Mouse (Mus musculus): ENCODE data around the gene Edn3. TPM values are rescaled to one million over a fixed set of nuclear protein-coding genes. Genes with fewer than 3 reads are reported as not detected.

The Edn3 gene
- polyA plus RNA-seq (2015; fragmentation: Nextera tagmentation; extraction: Ambion mirVana): 24.6 and 26.5 TPM in 2 replicates

- Histone ChIP-seq H3K4me1 (ENCODE audit: insufficient read depth, low read depth, low read length) (peaks cover 3% of the 10 kb centered on the region; the same call in 1 of the 2 replicates), H3K9me3 (ENCODE audit: low read length) (no peaks in the 10 kb centered on the region), H3K27ac (ENCODE audit: low read length) (peak within 1 kb of the TSS; percentile 79), H3K9ac (replicated peaks; ENCODE audit: low read depth) (peak within 1 kb of the TSS; percentile 46), H3K4me2 (replicated peaks; ENCODE audit: low read depth, low read length) (peak within 1 kb of the TSS; percentile 77), H3K4me3 (ENCODE audit: low read depth, low read length) (peak within 1 kb of the TSS; percentile 45), H3K27me3 (replicated peaks; ENCODE audit: insufficient read depth, low read length) (no peaks in the 10 kb centered on the region), H3K36me3 (ENCODE audit: insufficient read depth, low read length) (no peaks in the 10 kb centered on the region)
- peak; percentile 30 for DNase-seq (ENCODE audit: low spot score)
- no peak for TF ChIP-seq EP300 (IDR thresholded peaks at IDR 0.05)
- no peak for TF ChIP-seq CTCF (IDR thresholded peaks at IDR 0.05)
- ATAC-seq: peak; percentile 64
- WGBS: 2% methylated on average over 43 of the region's 48 CpGs
Measured at GRCm38 (mm10) chr2:174760479-174761121, at the start of gene Edn3. Edn3 (plus strand) TSS chr2:174760619.

DNA sequence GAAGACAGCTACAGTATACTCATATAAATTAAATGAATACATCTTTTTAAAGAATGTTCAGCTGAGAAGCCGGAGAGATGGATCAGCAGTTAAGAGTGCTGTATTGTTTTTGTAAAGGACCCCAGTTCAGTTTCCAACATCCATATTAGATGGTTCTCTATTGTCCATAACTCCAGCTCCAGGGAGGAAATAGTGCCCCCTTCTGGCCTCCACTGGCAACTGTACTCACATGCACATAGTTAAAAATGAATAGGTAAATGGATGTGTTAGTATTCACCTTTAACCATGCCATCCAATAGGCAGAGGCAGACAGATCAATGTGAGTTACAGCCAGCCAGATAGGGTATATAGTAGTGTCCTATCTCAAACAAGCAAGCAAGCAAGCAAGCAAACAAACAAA is 48.4 kb upstream of the Edn3 start:
- no peak overlapping the region for H3K9ac ChIP-seq (replicated peaks; ENCODE audit: low read depth)
- no peak overlapping the region for H3K27ac ChIP-seq (ENCODE audit: low read length)
- H3K27me3 ChIP-seq (replicated peaks; ENCODE audit: insufficient read depth, low read length): no peaks in the 10 kb centered on the region
- no peak for TF ChIP-seq EP300 (IDR thresholded peaks at IDR 0.05)
- TF ChIP-seq CTCF (IDR thresholded peaks at IDR 0.05): no peak
- H3K4me1 ChIP-seq (ENCODE audit: insufficient read depth, low read depth, low read length): no peaks in the 10 kb centered on the region
- H3K4me2 ChIP-seq (replicated peaks; ENCODE audit: low read depth, low read length): no peak overlapping the region
- DNase-seq (ENCODE audit: low spot score) (no peak), ATAC-seq (no peak)
- H3K4me3 ChIP-seq (ENCODE audit: low read depth, low read length): no peak overlapping the region
- H3K36me3 ChIP-seq (ENCODE audit: insufficient read depth, low read length): no peaks in the 10 kb centered on the region
- 100% methylated on average over 1 of the region's 1 CpGs for whole genome bisulfite sequencing
- H3K9me3 ChIP-seq (ENCODE audit: low read length): no peaks in the 10 kb centered on the region

DNA sequence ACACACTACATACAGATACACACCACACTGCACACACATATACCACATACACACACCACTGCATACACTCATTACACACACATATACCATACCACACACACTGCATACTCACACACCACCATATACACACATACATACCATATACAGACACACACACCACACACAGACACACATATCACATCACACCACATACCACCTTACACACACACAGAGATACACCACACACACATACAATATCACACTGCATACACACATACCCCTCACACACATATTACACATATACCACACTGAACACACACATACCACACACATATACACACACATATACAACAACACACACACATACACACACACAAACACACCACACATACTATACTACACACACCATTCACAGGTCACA is 44.5 kb upstream of the Edn3 start:
- TF ChIP-seq EP300 (IDR thresholded peaks at IDR 0.05) (no peak), CTCF (IDR thresholded peaks at IDR 0.05) (no peak)
- Histone ChIP-seq H3K27ac (ENCODE audit: low read length) (no peak overlapping the region), H3K4me1 (ENCODE audit: insufficient read depth, low read depth, low read length) (no peaks in the 10 kb centered on the region), H3K9me3 (ENCODE audit: low read length) (no peaks in the 10 kb centered on the region), H3K27me3 (replicated peaks; ENCODE audit: insufficient read depth, low read length) (no peaks in the 10 kb centered on the region), H3K4me3 (ENCODE audit: low read depth, low read length) (no peak overlapping the region), H3K36me3 (ENCODE audit: insufficient read depth, low read length) (no peaks in the 10 kb centered on the region), H3K9ac (replicated peaks; ENCODE audit: low read depth) (no peak overlapping the region), H3K4me2 (replicated peaks; ENCODE audit: low read depth, low read length) (no peak overlapping the region)
- ATAC-seq (no peak), DNase-seq (ENCODE audit: low spot score) (no peak)

- no peaks in the 10 kb centered on the region for H3K27me3 ChIP-seq (replicated peaks; ENCODE audit: insufficient read depth, low read length)
- H3K27ac ChIP-seq (ENCODE audit: low read length): no peak overlapping the region
- DNase-seq (ENCODE audit: low spot score) (no peak), ATAC-seq (no peak)
- no peak overlapping the region for H3K4me3 ChIP-seq (ENCODE audit: low read depth, low read length)
- WGBS: 83% methylated on average over 4 of the region's 4 CpGs
- no peaks in the 10 kb centered on the region for H3K36me3 ChIP-seq (ENCODE audit: insufficient read depth, low read length)
- no peak overlapping the region for H3K4me2 ChIP-seq (replicated peaks; ENCODE audit: low read depth, low read length)
- no peaks in the 10 kb centered on the region for H3K4me1 ChIP-seq (ENCODE audit: insufficient read depth, low read depth, low read length)
- no peaks in the 10 kb centered on the region for H3K9me3 ChIP-seq (ENCODE audit: low read length)
- H3K9ac ChIP-seq (replicated peaks; ENCODE audit: low read depth): no peak overlapping the region
- TF ChIP-seq CTCF (IDR thresholded peaks at IDR 0.05) (no peak), EP300 (IDR thresholded peaks at IDR 0.05) (no peak)
Measured at GRCm38 (mm10) chr2:174717857-174718256, 42.6 kb upstream of the Edn3 start.

DNA sequence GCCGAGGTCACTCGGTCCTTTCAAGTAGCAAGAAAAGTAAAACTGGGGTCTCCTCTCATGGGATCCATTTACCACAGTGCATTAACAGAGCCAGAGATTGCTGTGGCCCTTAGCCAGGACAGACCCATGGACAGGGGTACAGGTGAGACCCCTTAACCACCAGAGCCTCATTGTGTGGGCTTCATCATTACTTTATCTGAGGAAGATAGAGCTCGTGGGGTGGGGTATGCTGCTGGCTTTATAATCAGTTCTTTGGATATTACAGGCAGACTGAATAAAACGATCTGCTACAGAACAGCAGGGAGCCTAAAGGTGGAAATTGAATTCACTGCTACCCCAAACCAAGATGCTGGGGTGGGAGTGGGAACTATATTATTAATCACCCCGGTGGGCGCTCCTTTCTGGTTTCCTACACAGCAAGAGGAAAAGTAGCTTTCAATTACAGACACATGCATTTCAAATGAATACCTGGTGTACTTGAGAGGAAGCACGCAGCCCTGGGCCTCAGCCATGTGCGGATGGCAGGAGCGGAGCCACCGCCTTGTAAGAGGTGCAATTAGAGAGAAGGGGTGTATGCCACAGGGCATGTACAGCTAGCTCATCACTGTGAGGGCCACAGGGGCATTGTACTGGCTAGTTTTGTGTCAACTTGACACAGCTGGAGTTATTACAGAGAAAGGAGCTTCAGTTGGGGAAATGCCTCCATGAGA is 33.1 kb upstream of the Edn3 start:
- no peak overlapping the region for H3K4me2 ChIP-seq (replicated peaks; ENCODE audit: low read depth, low read length)
- ATAC-seq: no peak
- H3K36me3 ChIP-seq (ENCODE audit: insufficient read depth, low read length): no peaks in the 10 kb centered on the region
- H3K9ac ChIP-seq (replicated peaks; ENCODE audit: low read depth): no peak overlapping the region
- TF ChIP-seq EP300 (IDR thresholded peaks at IDR 0.05) (no peak), CTCF (IDR thresholded peaks at IDR 0.05) (no peak)
- no peaks in the 10 kb centered on the region for H3K9me3 ChIP-seq (ENCODE audit: low read length)
- no peak overlapping the region for H3K27ac ChIP-seq (ENCODE audit: low read length)
- WGBS: 84% methylated on average over 10 of the region's 10 CpGs
- H3K4me1 ChIP-seq (ENCODE audit: insufficient read depth, low read depth, low read length): no peaks in the 10 kb centered on the region
- DNase-seq (ENCODE audit: low spot score): no peak
- no peaks in the 10 kb centered on the region for H3K27me3 ChIP-seq (replicated peaks; ENCODE audit: insufficient read depth, low read length)
- no peak overlapping the region for H3K4me3 ChIP-seq (ENCODE audit: low read depth, low read length)

- Histone ChIP-seq H3K4me3 (ENCODE audit: low read depth, low read length) (no peak overlapping the region), H3K9ac (replicated peaks; ENCODE audit: low read depth) (no peak overlapping the region), H3K9me3 (ENCODE audit: low read length) (no peaks in the 10 kb centered on the region), H3K27me3 (replicated peaks; ENCODE audit: insufficient read depth, low read length) (no peaks in the 10 kb centered on the region), H3K4me1 (ENCODE audit: insufficient read depth, low read depth, low read length) (no peaks in the 10 kb centered on the region), H3K27ac (ENCODE audit: low read length) (no peak overlapping the region), H3K36me3 (ENCODE audit: insufficient read depth, low read length) (no peaks in the 10 kb centered on the region), H3K4me2 (replicated peaks; ENCODE audit: low read depth, low read length) (no peak overlapping the region)
- TF ChIP-seq CTCF (IDR thresholded peaks at IDR 0.05): no peak
- no peak for TF ChIP-seq EP300 (IDR thresholded peaks at IDR 0.05)
- WGBS: 58% methylated on average over 5 of the region's 5 CpGs
- no peak for DNase-seq (ENCODE audit: low spot score)
- ATAC-seq: no peak
Measured at GRCm38 (mm10) chr2:174731939-174732338, 28.5 kb upstream of the Edn3 start.
